Mouse (Mus musculus): Measurements from ENCODE around the gene Nfkbia. TPM values are rescaled to one million over a fixed set of nuclear protein-coding genes. Genes with fewer than 3 reads are reported as not detected.

The Nfkbia gene
- polyA plus RNA-seq, 1 experiment from 2014 or later: 60.0 TPM

GRCm38 (mm10) chr12:55499031-55499430 lies 6.6 kb upstream of the Nfkbia start:
- WGBS: 0% methylated on average over 10 of the region's 10 CpGs
- no peak overlapping the region for H3K4me3 ChIP-seq
- H3K9ac ChIP-seq: no peak overlapping the region
- peak; percentile 83 for ATAC-seq (replicated peaks)
- H3K9me3 ChIP-seq: no peaks in the 10 kb centered on the region
- no peaks in the 10 kb centered on the region for H3K27me3 ChIP-seq (replicated peaks)
- no peaks in the 10 kb centered on the region for H3K36me3 ChIP-seq (replicated peaks)
- 0 out of 2 replicates have a peak, but pooled peaks cover 2% of the 10 kb centered on the region for H3K4me1 ChIP-seq
- peak overlapping the region; percentile 22; the same call in 1 of the 2 replicates for H3K4me2 ChIP-seq
- no peak overlapping the region for H3K27ac ChIP-seq

GRCm38 (mm10) chr12:55497737-55498136 lies 5.3 kb upstream of the Nfkbia start:
- Histone ChIP-seq H3K4me3 (no peak overlapping the region), H3K9ac (no peak overlapping the region), H3K36me3 (replicated peaks) (no peaks in the 10 kb centered on the region), H3K4me1 (peaks cover 11% of the 10 kb centered on the region), H3K27ac (no peak overlapping the region), H3K9me3 (no peaks in the 10 kb centered on the region), H3K27me3 (replicated peaks) (no peaks in the 10 kb centered on the region), H3K4me2 (no peak overlapping the region)
- 62% methylated on average over 8 of the region's 8 CpGs for WGBS
- ATAC-seq (replicated peaks): no peak

- Histone ChIP-seq H3K9me3 (no peaks in the 10 kb centered on the region), H3K9ac (no peak overlapping the region), H3K27me3 (replicated peaks) (no peaks in the 10 kb centered on the region), H3K36me3 (replicated peaks) (no peaks in the 10 kb centered on the region), H3K4me2 (no peak overlapping the region), H3K4me1 (peaks cover 17% of the 10 kb centered on the region), H3K27ac (no peak overlapping the region), H3K4me3 (no peak overlapping the region)
- 71% methylated on average over 5 of the region's 5 CpGs for WGBS
- ATAC-seq (replicated peaks): no peak
Observed at GRCm38 (mm10) chr12:55495902-55496605, 3.6 kb upstream of the Nfkbia start.

- Histone ChIP-seq H3K4me3 (no peak overlapping the region), H3K4me2 (no peak overlapping the region), H3K9ac (no peak overlapping the region), H3K27ac (no peak overlapping the region), H3K36me3 (replicated peaks) (peaks cover 2% of the 10 kb centered on the region; the same call in 1 of the 2 replicates), H3K9me3 (no peaks in the 10 kb centered on the region), H3K27me3 (replicated peaks) (no peaks in the 10 kb centered on the region), H3K4me1 (peaks cover 23% of the 10 kb centered on the region)
- ATAC-seq (replicated peaks): no peak
- WGBS: 38% methylated on average over 9 of the region's 9 CpGs
Observed at GRCm38 (mm10) chr12:55495114-55495901, 2.9 kb upstream of the Nfkbia start.

- Histone ChIP-seq H3K4me1 (peaks cover 25% of the 10 kb centered on the region), H3K4me3 (0 out of 2 replicates have a peak overlapping the region, but pooled peaks have one; percentile 83), H3K9me3 (no peaks in the 10 kb centered on the region), H3K27me3 (replicated peaks) (no peaks in the 10 kb centered on the region), H3K36me3 (replicated peaks) (peaks cover 4% of the 10 kb centered on the region; the same call in 1 of the 2 replicates), H3K27ac (no peak overlapping the region), H3K9ac (no peak overlapping the region), H3K4me2 (peak overlapping the region; percentile 81)
- 32% methylated on average over 8 of the region's 8 CpGs for WGBS
- ATAC-seq (replicated peaks): no peak
Observed at GRCm38 (mm10) chr12:55493381-55493780, 934 bp upstream of the Nfkbia start.

- Histone ChIP-seq H3K4me1 (peaks cover 25% of the 10 kb centered on the region), H3K36me3 (replicated peaks) (peaks cover 4% of the 10 kb centered on the region; the same call in 1 of the 2 replicates), H3K9ac (peak overlapping the region; percentile 93), H3K27me3 (replicated peaks) (no peaks in the 10 kb centered on the region), H3K4me3 (peak overlapping the region; percentile 83), H3K4me2 (peak overlapping the region; percentile 81), H3K27ac (peak overlapping the region; percentile 98), H3K9me3 (no peaks in the 10 kb centered on the region)
- 3% methylated on average over 12 of the region's 12 CpGs for WGBS
- ATAC-seq (replicated peaks): no peak
Observed at GRCm38 (mm10) chr12:55492941-55493340, 494 bp upstream of the Nfkbia start.

- Histone ChIP-seq H3K4me1 (peaks cover 25% of the 10 kb centered on the region), H3K36me3 (replicated peaks) (peaks cover 4% of the 10 kb centered on the region; the same call in 1 of the 2 replicates), H3K4me2 (peak overlapping the region; percentile 81), H3K27me3 (replicated peaks) (no peaks in the 10 kb centered on the region), H3K9ac (peak overlapping the region; percentile 93), H3K27ac (peak overlapping the region; percentile 98), H3K9me3 (no peaks in the 10 kb centered on the region), H3K4me3 (peak overlapping the region; percentile 83)
- 2% methylated on average over 36 of the region's 57 CpGs for WGBS
- peak; percentile 89 for ATAC-seq (replicated peaks)
Observed at GRCm38 (mm10) chr12:55491516-55492183, 797 bp downstream of the Nfkbia start.

GRCm38 (mm10) chr12:55490722-55491449 lies 1.6 kb downstream of the Nfkbia start:
- peak overlapping the region; percentile 81 for H3K4me2 ChIP-seq
- no peaks in the 10 kb centered on the region for H3K27me3 ChIP-seq (replicated peaks)
- H3K27ac ChIP-seq: no peak overlapping the region
- no peak for ATAC-seq (replicated peaks)
- peak overlapping the region; percentile 83 for H3K4me3 ChIP-seq
- peaks cover 25% of the 10 kb centered on the region for H3K4me1 ChIP-seq
- H3K9me3 ChIP-seq: no peaks in the 10 kb centered on the region
- H3K9ac ChIP-seq: peak overlapping the region; percentile 93
- peaks cover 4% of the 10 kb centered on the region; the same call in 1 of the 2 replicates for H3K36me3 ChIP-seq (replicated peaks)
- WGBS: 84% methylated on average over 13 of the region's 13 CpGs

- WGBS: 91% methylated on average over 14 of the region's 14 CpGs
- Histone ChIP-seq H3K4me3 (no peak overlapping the region), H3K4me2 (peak overlapping the region; percentile 81; the same call in 1 of the 2 replicates), H3K4me1 (peaks cover 25% of the 10 kb centered on the region), H3K9me3 (no peaks in the 10 kb centered on the region), H3K27me3 (replicated peaks) (no peaks in the 10 kb centered on the region), H3K9ac (no peak overlapping the region), H3K36me3 (replicated peaks) (peaks cover 4% of the 10 kb centered on the region; the same call in 1 of the 2 replicates), H3K27ac (no peak overlapping the region)
- no peak for ATAC-seq (replicated peaks)
Observed at GRCm38 (mm10) chr12:55489986-55490721, 2.3 kb downstream of the Nfkbia start.

GRCm38 (mm10) chr12:55488661-55489447 lies 3.6 kb downstream of the Nfkbia start:
- no peaks in the 10 kb centered on the region for H3K27me3 ChIP-seq (replicated peaks)
- H3K36me3 ChIP-seq (replicated peaks): peaks cover 4% of the 10 kb centered on the region; the same call in 1 of the 2 replicates
- WGBS: 87% methylated on average over 13 of the region's 13 CpGs
- H3K9ac ChIP-seq: no peak overlapping the region
- peaks cover 25% of the 10 kb centered on the region for H3K4me1 ChIP-seq
- H3K9me3 ChIP-seq: no peaks in the 10 kb centered on the region
- no peak overlapping the region for H3K27ac ChIP-seq
- H3K4me3 ChIP-seq: no peak overlapping the region
- no peak overlapping the region for H3K4me2 ChIP-seq
- ATAC-seq (replicated peaks): no peak

Measured in midbrain, embryonic 15.5 days (tissue).